Mouse (Mus musculus) urinary bladder, postnatal 4 days (tissue): ENCODE data around the gene Ptges.
"Not testable (repeated sequence)": the region's sequence is repeated elsewhere in the genome, so short reads cannot be mapped to it uniquely, and the experiment has no call there.

Experiments
- DNase-seq, 2 experiments: peaks; one replicate each; pipeline ENCODE4 v3.0.0; 2021 to 2022; ENCODE audit warnings: low spot score in 2 of 2

Ptges gene

GRCm38 (mm10) chr2:30929483-30930045, at the start of gene Ptges:
Ptges (minus strand) TSS chr2:30929863.
- peak; percentile 68 to 77 for DNase-seq

- peak; percentile 84 to 89 for DNase-seq
Observed at GRCm38 (mm10) chr2:30967352-30968327, 38.0 kb upstream of the Ptges start, which contains the start of gene Tor1a. Tor1a (minus strand) TSS chr2:30967933.

- no peak for DNase-seq
Observed at GRCm38 (mm10) chr2:30966826-30967225, 37.2 kb upstream of the Ptges start.

GRCm38 (mm10) chr2:30965627-30966026, 36.0 kb upstream of the Ptges start:
- no peak for DNase-seq

- DNase-seq = no peak
Observed at GRCm38 (mm10) chr2:30962570-30963254, 33.0 kb upstream of the Ptges start.

DNA sequence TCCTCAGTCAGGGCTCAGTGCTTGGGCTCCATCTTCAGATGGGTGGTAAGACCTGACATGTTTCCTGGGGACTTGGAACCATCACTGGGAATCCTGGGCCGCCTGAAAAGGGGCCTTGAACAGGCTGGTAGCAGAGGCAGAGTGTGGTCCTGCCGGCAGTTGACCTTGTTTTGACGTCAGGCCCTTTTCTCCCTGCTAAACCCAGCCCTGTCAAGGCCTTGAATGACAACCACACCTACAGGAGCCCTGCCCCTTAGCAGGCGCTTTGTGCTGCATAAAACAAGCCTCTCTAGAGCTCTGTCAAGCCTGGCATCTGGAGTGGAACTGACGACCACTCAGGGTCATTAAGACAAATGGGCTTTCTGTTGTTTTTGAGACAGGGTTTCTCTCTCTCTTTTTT, 30.2 kb upstream of the Ptges start:
- DNase-seq = no peak

DNA sequence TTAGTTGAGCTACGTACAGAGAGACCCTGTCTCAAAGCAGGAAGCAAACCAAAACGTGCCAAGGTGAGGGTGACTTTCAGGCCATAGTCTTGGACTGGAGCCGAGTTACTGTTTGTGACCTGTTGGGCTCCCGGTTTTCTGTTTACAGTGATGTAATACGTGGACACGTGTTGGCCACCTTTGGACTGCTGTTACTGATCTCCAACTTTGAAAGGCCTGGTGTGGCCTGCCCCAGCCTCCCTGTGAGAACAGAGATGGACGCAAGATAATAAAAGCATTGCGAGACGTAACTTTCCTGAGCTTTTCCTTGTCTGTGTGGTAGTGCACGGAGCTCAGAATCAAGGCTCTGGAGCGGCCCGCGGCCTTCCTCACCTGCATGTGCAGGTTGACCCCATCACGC, 29.1 kb upstream of the Ptges start:
- DNase-seq = no peak

- DNase-seq = no peak
Observed at GRCm38 (mm10) chr2:30957511-30957910, 27.8 kb upstream of the Ptges start.

DNA sequence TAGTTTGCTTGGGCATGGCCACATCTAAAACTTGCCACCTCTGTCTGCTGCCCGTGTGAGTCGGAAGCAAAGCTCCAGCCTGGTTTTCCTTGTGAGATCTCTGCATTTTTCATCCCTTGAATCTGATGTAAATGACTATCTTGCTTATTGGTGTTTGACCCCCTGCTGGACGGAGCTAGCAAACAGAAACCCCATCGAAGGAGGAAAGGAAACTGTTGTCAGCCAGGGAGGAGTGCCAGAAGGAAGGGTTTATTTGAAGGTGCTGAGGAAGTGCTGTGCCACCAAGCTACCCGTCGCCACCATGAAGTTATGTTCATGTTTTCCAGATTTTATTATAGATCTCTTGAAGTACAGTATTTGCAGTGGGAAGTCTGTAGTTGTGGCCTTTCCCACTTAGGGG, 25.1 kb upstream of the Ptges start:
- no peak for DNase-seq

GRCm38 (mm10) chr2:30952824-30953490, 23.3 kb upstream of the Ptges start, which contains the start of gene Tor1b:
Tor1b (plus strand) TSS chr2:30952959.
- peak; percentile 74 to 79 for DNase-seq

- DNase-seq = no peak
Observed at GRCm38 (mm10) chr2:30952457-30952823, 22.8 kb upstream of the Ptges start.

DNA sequence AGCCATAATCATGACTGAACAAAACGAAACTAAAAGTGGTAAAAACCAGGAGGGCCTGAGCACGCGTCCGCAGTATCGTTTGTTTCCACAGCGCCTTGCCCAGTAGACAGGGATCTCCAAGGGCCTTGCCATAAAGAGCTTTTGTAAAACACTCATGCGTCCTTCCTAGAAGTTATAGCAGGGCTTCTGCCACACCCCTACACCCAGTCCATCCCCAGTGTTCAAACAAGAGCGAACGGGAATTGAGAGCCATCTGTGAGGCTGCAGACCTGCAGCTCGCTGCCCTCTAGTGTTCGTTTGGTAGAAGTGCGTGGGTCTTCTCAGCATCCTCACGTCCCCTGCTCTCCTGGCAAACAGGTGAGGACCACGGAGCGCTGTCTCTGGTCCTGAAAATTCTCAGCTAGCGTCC, 12.9 kb upstream of the Ptges start:
- DNase-seq = peak in 1 of 2 experiments; percentile 51

DNA sequence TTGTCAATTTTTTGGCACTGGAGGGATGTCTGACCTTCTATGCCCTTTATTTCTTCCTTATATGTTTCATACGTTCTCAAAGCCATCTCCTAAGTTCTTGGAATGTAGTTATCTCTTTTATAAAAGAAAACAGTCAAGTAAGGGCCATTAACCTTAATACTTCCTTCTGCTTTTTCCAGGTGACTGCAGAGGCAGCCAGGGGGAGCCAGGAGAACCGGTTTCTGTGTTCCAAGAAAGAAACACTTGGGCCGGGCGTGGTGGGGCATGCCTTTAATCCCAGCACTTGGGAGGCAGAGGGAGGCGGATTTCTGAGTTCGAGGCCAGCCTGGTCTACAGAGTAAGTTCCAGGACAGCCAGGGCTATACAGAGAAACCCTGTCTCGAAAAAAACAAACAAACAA, 12.5 kb upstream of the Ptges start:
- DNase-seq = not testable (repeated sequence)

DNA sequence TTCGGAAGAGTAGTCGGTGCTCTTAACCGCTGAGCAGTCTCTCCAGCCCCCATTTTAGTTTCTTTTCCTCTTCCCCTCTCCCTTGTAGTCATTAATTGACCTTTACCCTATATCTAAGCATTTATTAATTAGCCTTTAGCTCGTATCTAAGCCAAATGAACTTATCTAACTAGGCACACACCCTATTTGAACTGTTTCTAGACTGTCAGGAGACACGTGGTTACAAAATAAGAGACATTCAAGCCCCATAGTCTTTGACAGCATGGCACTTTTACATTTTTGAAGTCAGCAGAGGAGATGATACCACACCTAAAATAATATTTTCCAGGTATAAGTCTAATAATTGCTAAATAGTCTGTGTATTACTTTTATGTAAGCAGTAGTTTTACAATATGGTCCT, 11.9 kb upstream of the Ptges start:
- DNase-seq = no peak

- DNase-seq = no peak
Observed at GRCm38 (mm10) chr2:30938574-30938991, 8.9 kb upstream of the Ptges start.

GRCm38 (mm10) chr2:30937731-30938130, 8.1 kb upstream of the Ptges start:
- DNase-seq = no peak

DNA sequence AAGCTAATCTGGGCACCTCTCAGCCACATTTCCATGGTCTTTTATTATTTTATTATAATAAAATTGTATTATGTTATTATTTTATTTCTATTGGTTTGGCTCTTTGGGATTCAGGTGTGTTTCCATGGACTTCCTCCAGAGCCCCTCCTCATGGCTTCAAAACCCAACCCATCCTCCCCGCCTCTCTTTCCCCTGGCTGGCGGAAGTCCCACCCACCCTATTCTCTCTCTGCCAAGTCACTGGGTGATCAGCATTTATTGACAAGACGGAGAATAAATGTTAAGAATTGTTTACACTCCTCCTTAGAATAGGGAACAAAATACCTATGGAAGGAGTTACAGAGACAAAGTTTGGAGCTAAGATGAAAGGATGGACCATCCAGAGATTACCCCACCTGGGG, 7.1 kb upstream of the Ptges start:
- DNase-seq = no peak

- DNase-seq = peak; percentile 67 to 83
Observed at GRCm38 (mm10) chr2:30933917-30934450, 4.3 kb upstream of the Ptges start.

DNA sequence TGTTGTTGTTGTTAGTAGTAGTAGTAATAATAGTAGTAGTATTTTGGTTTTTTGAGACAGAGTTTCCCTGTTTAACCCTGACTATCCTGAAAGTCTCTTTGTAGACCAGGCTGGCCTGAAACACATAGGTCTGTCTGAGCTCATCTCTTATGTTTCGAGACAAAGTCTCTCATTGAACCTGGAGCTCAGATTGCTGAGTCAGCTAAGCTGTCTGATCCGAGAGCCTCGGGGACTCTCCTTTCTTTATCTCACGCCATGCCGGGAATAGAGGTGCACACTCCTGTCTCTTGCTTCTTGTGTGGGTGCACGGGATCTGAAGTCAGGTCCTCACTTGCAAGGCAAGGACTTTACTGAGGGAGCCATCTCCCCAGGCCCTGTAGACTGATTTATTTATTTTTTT, 3.4 kb upstream of the Ptges start:
- DNase-seq = no peak

DNA sequence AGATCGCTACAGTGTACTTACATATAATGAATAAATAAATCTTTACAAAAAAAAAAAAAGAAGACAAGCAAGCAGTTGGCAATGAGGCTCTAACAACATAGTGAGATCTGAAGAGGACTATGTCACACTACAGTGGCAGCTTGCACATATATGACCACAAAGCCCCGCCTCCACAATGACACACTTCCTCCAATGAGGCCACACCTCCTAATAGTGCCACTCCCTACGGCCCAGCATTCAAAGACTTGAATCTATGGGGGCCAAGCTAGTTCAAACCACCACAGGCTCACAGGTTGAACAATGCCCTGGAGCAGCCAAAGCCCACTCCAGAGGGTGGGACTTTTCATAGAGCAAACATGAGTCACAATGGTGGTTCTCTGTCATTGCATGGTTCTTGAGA, 2.3 kb upstream of the Ptges start:
- no peak for DNase-seq

GRCm38 (mm10) chr2:30930846-30931245, 1.2 kb upstream of the Ptges start:
- not testable (repeated sequence) for DNase-seq
